Mouse (Mus musculus): ENCODE data around the gene Gm4881. TPM values are rescaled to one million over a fixed set of nuclear protein-coding genes. Genes with fewer than 3 reads are reported as not detected.
"Not testable (repeated sequence)": the region's sequence is repeated elsewhere in the genome, so short reads cannot be mapped to it uniquely, and the experiment has no call there.

The Gm4881 gene
- polyA plus RNA-seq, 1 experiment from 2014 or later, result not detected

- Histone ChIP-seq H3K4me1 (peaks cover 54% of the 10 kb centered on the region), H3K4me2 (replicated peaks) (peak overlapping the region; percentile 90), H3K9ac (peak overlapping the region; percentile 79), H3K36me3 (peaks cover 11% of the 10 kb centered on the region), H3K27ac (peak overlapping the region; percentile 83), H3K4me3 (peak overlapping the region; percentile 81), H3K27me3 (no peaks in the 10 kb centered on the region), H3K9me3 (no peaks in the 10 kb centered on the region)
- WGBS, result under 1% methylated on average over 30 of the region's 30 CpGs
- ATAC-seq (ENCODE audit: low FRiP score, low read depth), result peak; percentile 96
These were observed 40.2 kb downstream of the Gm4881 start for GRCm38 (mm10) chr7:24904070-24904483.

GRCm38 (mm10) chr7:24903444-24903825 lies 40.9 kb downstream of the Gm4881 start:
- H3K36me3 ChIP-seq, result peaks cover 5% of the 10 kb centered on the region
- H3K9ac ChIP-seq, result peak overlapping the region; percentile 85
- 0 out of 2 replicates have a peak overlapping the region, but pooled peaks have one; percentile 52 for H3K27ac ChIP-seq
- H3K9me3 ChIP-seq, result no peaks in the 10 kb centered on the region
- ATAC-seq (ENCODE audit: low FRiP score, low read depth), result no peak
- 38% methylated on average over 10 of the region's 10 CpGs for WGBS
- H3K4me2 ChIP-seq (replicated peaks), result peak overlapping the region; percentile 90
- peaks cover 53% of the 10 kb centered on the region for H3K4me1 ChIP-seq
- peak overlapping the region; percentile 81 for H3K4me3 ChIP-seq
- H3K27me3 ChIP-seq, result no peaks in the 10 kb centered on the region

- ATAC-seq (ENCODE audit: low FRiP score, low read depth), result no peak
- Histone ChIP-seq H3K4me1 (peaks cover 47% of the 10 kb centered on the region), H3K36me3 (no peaks in the 10 kb centered on the region; the same call in 1 of the 2 replicates), H3K4me3 (peak within 1 kb of the TSS; percentile 81), H3K9ac (peak within 1 kb of the TSS; percentile 85), H3K27me3 (no peaks in the 10 kb centered on the region), H3K27ac (peak within 1 kb of the TSS; percentile 84), H3K4me2 (replicated peaks) (peak within 1 kb of the TSS; percentile 90), H3K9me3 (no peaks in the 10 kb centered on the region)
- WGBS, result 8% methylated on average over 46 of the region's 68 CpGs
These were observed 41.5 kb downstream of the Gm4881 start, which contains the start of gene Arhgef1 for GRCm38 (mm10) chr7:24902630-24903443. Arhgef1 (plus strand) TSS chr7:24902912.

GRCm38 (mm10) chr7:24902264-24902629 lies 42.0 kb downstream of the Gm4881 start:
- Histone ChIP-seq H3K4me2 (replicated peaks) (peak overlapping the region; percentile 90), H3K27ac (peak overlapping the region; percentile 84), H3K9me3 (no peaks in the 10 kb centered on the region), H3K4me1 (peaks cover 41% of the 10 kb centered on the region), H3K4me3 (peak overlapping the region; percentile 81), H3K36me3 (no peaks in the 10 kb centered on the region), H3K9ac (peak overlapping the region; percentile 85), H3K27me3 (no peaks in the 10 kb centered on the region)
- ATAC-seq (ENCODE audit: low FRiP score, low read depth), result no peak
- WGBS, result 53% methylated on average over 2 of the region's 2 CpGs

GRCm38 (mm10) chr7:24901842-24902241 lies 42.5 kb downstream of the Gm4881 start:
- Histone ChIP-seq H3K27ac (no peak overlapping the region; the same call in 1 of the 2 replicates), H3K4me1 (peaks cover 37% of the 10 kb centered on the region), H3K4me3 (peak overlapping the region; percentile 81), H3K4me2 (replicated peaks) (peak overlapping the region; percentile 90), H3K36me3 (no peaks in the 10 kb centered on the region), H3K27me3 (no peaks in the 10 kb centered on the region), H3K9ac (no peak overlapping the region), H3K9me3 (no peaks in the 10 kb centered on the region)
- ATAC-seq (ENCODE audit: low FRiP score, low read depth), result no peak
- 70% methylated on average over 1 of the region's 1 CpGs for WGBS

GRCm38 (mm10) chr7:24901114-24901513 lies 43.2 kb downstream of the Gm4881 start:
- Histone ChIP-seq H3K4me2 (replicated peaks) (no peak overlapping the region), H3K27ac (no peak overlapping the region), H3K27me3 (no peaks in the 10 kb centered on the region), H3K4me3 (no peak overlapping the region), H3K36me3 (no peaks in the 10 kb centered on the region), H3K4me1 (peaks cover 30% of the 10 kb centered on the region), H3K9ac (no peak overlapping the region), H3K9me3 (no peaks in the 10 kb centered on the region)
- 76% methylated on average over 6 of the region's 6 CpGs for WGBS
- ATAC-seq (ENCODE audit: low FRiP score, low read depth), result no peak

GRCm38 (mm10) chr7:24897959-24898358 lies 46.3 kb downstream of the Gm4881 start:
- Histone ChIP-seq H3K9ac (no peak overlapping the region), H3K27ac (no peak overlapping the region), H3K4me3 (no peak overlapping the region), H3K4me2 (replicated peaks) (no peak overlapping the region), H3K27me3 (no peaks in the 10 kb centered on the region), H3K4me1 (peaks cover 9% of the 10 kb centered on the region), H3K36me3 (no peaks in the 10 kb centered on the region), H3K9me3 (no peaks in the 10 kb centered on the region)
- ATAC-seq (ENCODE audit: low FRiP score, low read depth), result no peak
- whole genome bisulfite sequencing, result 78% methylated on average over 5 of the region's 5 CpGs

GRCm38 (mm10) chr7:24897224-24897623 lies 47.1 kb downstream of the Gm4881 start, which contains the start of gene Cd79a:
Cd79a (plus strand) TSS chr7:24897381.
- no peaks in the 10 kb centered on the region for H3K27me3 ChIP-seq
- 58% methylated on average over 12 of the region's 12 CpGs for WGBS
- peaks cover 5% of the 10 kb centered on the region for H3K4me1 ChIP-seq
- H3K27ac ChIP-seq, result no peak within 1 kb of the TSS
- H3K4me3 ChIP-seq, result no peak within 1 kb of the TSS
- H3K4me2 ChIP-seq (replicated peaks), result no peak within 1 kb of the TSS
- no peak within 1 kb of the TSS for H3K9ac ChIP-seq
- H3K9me3 ChIP-seq, result no peaks in the 10 kb centered on the region
- no peaks in the 10 kb centered on the region for H3K36me3 ChIP-seq
- no peak for ATAC-seq (ENCODE audit: low FRiP score, low read depth)

GRCm38 (mm10) chr7:24896269-24896668 lies 48.0 kb downstream of the Gm4881 start:
- WGBS, result 84% methylated on average over 8 of the region's 8 CpGs
- H3K4me1 ChIP-seq, result no peaks in the 10 kb centered on the region

GRCm38 (mm10) chr7:24895749-24896148 lies 48.5 kb downstream of the Gm4881 start:
- ATAC-seq (ENCODE audit: low FRiP score, low read depth); H3K9me3 ChIP-seq; H3K4me3 ChIP-seq; H3K27me3 ChIP-seq; H3K4me1 ChIP-seq; H3K27ac ChIP-seq; H3K9ac ChIP-seq; H3K4me2 ChIP-seq (replicated peaks); H3K36me3 ChIP-seq: not testable (repeated sequence)
- WGBS, result 80% methylated on average over 2 of the region's 2 CpGs

More at GRCm38 (mm10) chr7:24896269-24896668, 48.0 kb downstream of the Gm4881 start:
- Histone ChIP-seq H3K9ac (no peak overlapping the region), H3K4me3 (no peak overlapping the region), H3K4me2 (replicated peaks) (no peak overlapping the region), H3K27me3 (no peaks in the 10 kb centered on the region), H3K36me3 (no peaks in the 10 kb centered on the region), H3K9me3 (no peaks in the 10 kb centered on the region), H3K27ac (no peak overlapping the region)
- ATAC-seq (ENCODE audit: low FRiP score, low read depth), result no peak

GRCm38 (mm10) chr7:24892125-24892583 lies 52.1 kb downstream of the Gm4881 start:
- Histone ChIP-seq H3K4me1 (peaks cover 8% of the 10 kb centered on the region), H3K4me2 (replicated peaks) (no peak overlapping the region), H3K27me3 (no peaks in the 10 kb centered on the region), H3K9ac (no peak overlapping the region), H3K27ac (no peak overlapping the region), H3K9me3 (no peaks in the 10 kb centered on the region), H3K4me3 (no peak overlapping the region), H3K36me3 (peaks cover 36% of the 10 kb centered on the region)
- WGBS, result 73% methylated on average over 2 of the region's 2 CpGs
- ATAC-seq (ENCODE audit: low FRiP score, low read depth), result no peak

- H3K4me2 ChIP-seq (replicated peaks), result no peak overlapping the region
- H3K4me1 ChIP-seq, result peaks cover 15% of the 10 kb centered on the region
- WGBS, result 56% methylated on average over 3 of the region's 3 CpGs
- H3K27ac ChIP-seq, result no peak overlapping the region
- H3K27me3 ChIP-seq, result no peaks in the 10 kb centered on the region
- no peaks in the 10 kb centered on the region for H3K9me3 ChIP-seq
- peaks cover 43% of the 10 kb centered on the region for H3K36me3 ChIP-seq
- H3K4me3 ChIP-seq, result no peak overlapping the region
- H3K9ac ChIP-seq, result no peak overlapping the region
- ATAC-seq (ENCODE audit: low FRiP score, low read depth), result no peak
These were observed 52.8 kb downstream of the Gm4881 start for GRCm38 (mm10) chr7:24891241-24892124.
